Mouse (Mus musculus) left cerebral cortex, adult 18-20 months (tissue): ENCODE data around the gene Prkn. TPM values are rescaled to one million over a fixed set of nuclear protein-coding genes. Genes with fewer than 3 reads are reported as not detected.

Experiments
- DNase-seq, 2 experiments: peaks; one replicate each; pipeline ENCODE4 v3.0.0; 2021 to 2022; ENCODE audit warnings: low spot score in 2 of 2, mixed read lengths in 1 of 2
- total RNA-seq, 2 experiments: library from RNA; stranded (reverse); gene quantifications; 2 replicates each; pipeline ENCODE4 v1.2.3; 2021

Gene Prkn
- total RNA-seq, 2 experiments from 2014 or later = 16.1 TPM

DNA sequence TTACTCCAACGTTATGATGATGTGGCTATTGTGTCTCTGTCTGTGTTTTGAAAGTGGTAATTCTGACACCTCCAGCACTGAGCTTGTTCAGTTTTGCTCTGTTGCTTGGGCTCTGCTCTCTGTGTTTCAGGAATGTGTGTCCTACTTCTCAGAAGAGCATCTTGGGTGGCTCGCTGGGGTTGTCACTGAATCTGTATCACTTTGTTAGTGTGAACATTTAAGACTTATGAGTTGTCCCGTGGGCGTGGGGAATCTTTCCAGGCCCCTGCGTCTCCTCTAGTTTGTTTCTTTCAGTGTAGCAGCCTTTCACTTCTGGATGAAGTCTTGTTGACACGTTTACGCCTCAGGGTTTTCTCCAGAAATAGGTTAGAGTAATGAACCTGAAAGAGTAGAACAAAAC is 283.9 kb downstream of the Prkn start:
- peak in 1 of 2 experiments; percentile 43 for DNase-seq

DNA sequence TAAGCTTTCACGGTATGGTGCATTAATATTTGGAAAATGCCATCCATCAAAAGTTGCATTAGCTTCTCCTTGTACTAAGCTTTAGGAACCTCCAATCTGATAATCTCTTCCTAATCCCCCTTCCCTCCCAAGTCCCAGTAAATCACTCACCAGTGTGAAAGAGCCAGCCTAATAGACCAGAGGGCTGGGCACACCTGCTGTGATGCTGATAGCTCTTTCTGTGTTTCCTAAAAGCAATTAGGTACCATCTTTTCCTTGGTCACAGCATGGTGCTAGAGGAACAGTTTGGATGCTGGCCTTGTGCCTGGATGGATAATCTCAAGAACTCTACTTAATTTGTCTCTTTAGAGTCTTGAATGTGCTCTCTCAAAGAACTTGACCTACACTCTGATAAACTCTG is 287.0 kb downstream of the Prkn start:
- no peak for DNase-seq

DNA sequence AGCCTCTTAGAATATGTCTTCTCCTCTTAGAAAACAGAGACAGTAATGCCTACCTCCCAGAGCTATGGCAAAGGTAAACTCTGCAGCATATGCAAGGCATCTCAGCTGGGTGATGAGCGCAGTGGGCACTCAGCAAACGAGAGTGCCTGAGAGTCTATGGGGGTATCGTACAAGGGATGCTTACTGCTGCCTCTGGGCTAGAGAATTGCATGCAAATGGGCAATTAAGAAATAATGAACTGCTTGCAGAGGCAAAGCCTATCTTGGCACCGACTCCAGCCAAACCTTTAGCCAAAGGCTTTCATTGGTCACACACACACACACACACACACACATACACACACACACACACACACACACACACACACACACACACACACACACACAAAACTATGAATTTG is 290.7 kb downstream of the Prkn start:
- no peak for DNase-seq

DNA sequence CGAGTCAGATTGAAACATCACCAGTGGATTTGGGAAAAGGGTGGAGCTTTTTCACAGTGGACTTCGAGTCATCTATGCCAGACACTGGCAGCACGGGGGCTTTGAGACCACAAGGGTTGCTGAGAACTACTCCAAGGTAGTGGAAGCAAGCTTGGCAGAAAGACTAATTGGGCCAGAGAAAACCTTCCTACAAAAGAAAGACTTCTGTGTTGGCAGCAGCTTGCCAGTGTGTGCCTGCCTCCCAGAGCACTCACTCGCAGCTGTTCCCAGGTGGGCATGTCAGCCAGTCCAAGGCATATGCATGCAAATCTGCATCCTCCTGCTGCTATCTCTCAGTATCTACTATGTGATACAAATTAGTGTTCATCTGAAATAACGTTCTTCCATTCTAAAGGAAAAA is 302.1 kb downstream of the Prkn start:
- DNase-seq = peak; percentile 54 to 69

DNA sequence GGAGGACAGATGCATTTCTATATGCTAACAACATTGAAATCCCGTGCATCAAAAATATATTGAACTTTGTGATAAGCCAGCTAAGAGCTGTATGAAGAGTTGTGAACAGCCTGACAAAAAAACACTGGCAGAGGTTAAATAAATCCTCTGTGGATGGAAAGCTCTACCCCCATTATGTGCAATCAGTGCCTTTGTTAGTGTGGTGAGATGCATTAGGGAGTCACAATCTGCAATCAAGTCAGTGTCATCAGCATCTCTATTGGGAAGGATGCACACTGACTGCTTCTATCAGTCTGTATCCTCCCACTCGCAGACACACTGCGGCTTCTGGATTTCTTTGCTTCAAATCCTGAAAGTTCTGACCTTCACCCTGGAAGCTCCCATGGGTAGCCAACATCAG is 315.9 kb downstream of the Prkn start:
- DNase-seq = no peak

DNA sequence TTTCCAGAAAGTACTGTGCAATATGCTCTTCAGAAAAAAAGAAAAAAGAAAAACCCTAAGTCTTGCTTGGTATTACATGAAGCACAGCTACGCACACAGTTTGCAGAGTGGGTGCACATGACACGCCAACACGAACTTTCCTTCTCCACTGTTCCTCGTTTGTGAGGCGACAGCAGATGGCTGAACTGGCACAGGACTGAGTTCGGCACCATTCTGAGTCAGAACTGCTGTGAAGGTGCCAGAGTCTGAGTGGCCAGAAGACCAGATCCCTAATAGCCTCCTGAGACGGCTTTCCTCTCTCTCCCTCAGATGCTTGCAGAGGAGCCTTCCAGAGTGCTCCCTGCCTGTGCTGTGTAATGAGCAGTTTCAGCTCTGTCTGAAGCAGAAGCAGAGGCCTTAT is 317.4 kb downstream of the Prkn start:
- DNase-seq = peak; percentile 84 to 92

DNA sequence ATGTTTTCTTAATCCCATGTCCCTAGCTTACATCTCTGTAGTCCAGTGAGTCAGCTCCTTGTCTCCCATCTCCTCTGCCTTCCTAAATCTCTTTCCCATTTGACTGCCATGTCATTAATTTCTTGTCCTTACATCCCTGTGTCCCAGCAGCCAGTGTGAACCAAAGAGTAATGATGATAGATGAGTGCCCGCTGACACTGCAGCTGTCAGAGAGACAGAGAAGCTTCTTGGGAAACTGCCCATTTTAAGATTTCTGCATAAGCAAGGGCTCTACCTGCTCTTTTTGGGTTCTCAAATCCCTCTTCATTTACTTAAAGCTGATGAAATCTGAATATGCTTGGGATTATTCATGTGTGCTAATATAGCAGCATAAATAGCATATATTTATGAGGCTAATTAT is 321.3 kb downstream of the Prkn start:
- no peak for DNase-seq

DNA sequence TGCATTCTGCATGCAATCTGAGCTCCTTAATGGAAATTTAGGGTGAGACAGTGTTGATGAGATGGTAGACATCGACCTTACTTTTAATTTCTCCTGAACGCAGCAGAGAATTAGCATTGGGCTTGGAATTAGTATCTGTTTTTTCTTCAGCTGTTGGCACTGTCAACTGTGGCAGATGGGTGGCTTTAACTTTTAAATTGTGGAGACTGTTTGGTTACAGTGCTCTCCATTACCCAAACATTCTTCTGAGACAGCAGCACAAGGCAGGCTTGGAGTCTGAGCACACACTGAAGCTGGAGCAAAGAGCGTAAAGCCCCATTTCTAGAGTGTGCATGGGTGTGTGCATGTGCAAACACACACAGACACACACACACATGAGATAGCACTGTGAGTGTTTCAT is 322.6 kb downstream of the Prkn start:
- peak in 1 of 2 experiments; percentile 6 for DNase-seq

DNA sequence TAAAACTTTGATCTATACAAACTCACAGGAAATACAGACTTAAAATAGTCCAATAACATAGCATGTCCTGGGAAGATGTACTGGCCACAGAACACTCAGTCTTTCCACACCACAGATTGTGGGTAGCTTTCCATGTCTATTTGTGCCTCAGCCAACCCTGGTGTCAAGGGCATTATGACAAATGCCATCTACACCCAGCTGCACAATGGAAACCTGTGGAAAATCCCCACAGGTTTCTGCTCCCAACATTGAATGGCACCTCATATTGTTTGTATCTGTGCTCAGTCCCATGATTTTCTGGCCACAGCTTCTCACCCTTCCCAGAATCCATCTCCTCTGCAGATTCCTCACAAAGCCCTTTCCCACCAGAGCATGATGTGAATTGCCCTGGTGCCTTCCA is 347.2 kb downstream of the Prkn start:
- no peak for DNase-seq

DNA sequence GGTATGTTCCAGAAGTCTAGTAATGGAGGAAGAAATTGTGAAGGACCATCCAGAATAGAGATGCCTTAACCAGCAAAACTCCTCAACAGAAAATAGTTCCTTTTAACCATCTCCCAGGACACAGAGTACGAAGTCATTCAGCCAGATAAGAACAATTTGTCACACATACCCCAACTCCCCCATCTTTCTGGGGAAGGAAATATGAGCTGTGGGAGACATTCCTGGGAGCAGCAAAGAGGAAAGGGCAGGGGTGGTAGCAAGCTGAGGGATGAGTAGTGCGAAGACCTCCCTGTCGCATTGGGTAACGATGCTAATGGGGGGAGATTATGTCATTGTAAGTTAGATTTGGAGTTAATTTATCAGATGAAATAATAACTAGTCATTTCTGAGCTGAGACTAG is 348.3 kb downstream of the Prkn start:
- DNase-seq = no peak

DNA sequence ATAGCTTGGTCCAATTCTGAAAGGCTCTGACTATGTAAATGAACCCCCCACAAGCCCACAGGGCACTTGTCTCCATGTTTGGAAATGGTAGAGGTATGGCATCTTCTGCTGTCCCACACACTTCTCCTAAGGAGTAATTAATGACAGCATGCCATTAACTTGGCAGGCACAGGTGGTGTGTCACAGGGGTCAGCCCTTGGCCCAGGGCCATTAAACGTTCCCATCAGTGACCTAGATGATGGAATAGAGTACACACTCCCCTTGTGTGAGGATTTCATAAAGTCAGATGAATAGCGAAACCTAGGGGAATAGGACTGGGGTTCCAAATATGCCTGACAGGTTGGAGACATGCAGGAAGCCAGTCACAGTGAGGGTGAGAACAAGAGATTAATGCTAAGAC is 350.1 kb downstream of the Prkn start:
- no peak for DNase-seq

DNA sequence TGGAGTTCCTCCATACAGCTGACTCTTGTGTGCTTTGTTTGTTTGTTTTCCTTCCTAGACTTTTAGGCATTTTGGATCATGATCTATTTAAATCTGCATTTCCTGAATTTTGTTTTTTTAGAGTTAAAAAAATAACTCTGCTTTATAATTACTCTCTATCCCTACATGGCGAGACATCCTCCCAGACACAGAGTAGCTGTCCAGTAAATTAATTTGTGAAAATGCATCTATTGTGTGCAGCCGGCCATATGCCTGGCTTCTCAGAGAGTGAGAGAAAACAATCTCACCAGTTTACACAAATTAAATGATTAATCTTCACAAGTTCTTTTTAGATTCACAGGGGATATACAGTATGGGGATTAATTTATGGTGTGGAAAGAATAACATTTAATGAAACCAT is 357.9 kb downstream of the Prkn start:
- DNase-seq = no peak

DNA sequence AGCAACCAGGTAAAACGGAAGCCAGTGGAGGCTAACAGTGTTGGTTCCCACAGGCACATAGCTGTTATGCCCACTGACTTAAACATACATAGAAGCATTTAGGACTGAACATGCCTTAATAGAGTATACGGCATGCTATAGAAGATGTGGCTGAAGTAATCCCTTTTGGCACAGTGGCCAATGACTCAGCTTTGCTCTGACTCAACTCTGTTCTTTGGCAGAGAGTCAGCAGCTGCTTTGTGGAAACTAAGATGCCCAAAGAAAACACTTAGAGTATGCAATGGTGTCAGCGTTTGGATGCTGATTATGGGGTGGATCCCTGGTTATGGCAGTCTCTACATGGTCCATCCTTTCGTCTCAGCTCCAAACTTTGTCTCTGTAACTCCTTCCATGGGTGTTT is 368.9 kb downstream of the Prkn start:
- peak; percentile 57 to 60 for DNase-seq

DNA sequence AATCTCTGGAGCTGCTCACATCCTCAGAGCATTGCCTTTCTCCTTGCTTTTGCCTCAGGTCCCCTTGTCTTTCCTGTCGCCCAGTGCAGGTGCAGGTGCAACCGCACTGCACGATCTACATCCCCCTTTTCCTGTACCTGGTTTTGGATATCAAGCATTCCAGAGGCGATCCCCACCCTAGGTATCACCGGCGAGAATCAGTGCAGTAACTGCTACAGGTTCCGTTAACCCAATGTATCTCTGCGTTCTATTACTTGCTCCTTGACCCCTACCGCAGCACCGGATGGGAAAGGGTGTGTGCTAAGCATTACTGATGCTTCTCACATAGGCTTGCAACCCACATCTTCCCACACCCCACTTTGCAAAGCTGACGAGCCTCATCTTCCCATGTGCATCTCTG is 370.8 kb downstream of the Prkn start:
- peak in 1 of 2 experiments; percentile 33 for DNase-seq

DNA sequence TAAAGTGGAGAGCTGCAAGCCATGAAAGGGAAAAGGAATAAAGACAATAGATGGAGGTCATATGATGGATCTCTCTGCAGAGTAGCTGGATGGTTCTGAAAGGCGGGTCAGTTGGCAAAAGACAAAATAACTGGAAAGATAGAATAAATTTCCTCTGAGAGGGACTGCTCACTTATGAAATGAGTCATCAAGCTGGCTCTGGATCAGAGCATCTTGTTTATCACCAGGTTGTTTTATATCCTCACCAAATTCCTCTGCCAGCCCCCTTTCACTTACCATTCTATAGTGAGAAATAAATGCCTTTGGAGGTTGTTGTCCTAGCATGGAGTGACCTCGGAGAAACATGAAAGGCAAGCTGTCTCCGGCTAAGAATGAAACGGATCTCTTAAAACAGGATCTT is 371.4 kb downstream of the Prkn start:
- DNase-seq = no peak

DNA sequence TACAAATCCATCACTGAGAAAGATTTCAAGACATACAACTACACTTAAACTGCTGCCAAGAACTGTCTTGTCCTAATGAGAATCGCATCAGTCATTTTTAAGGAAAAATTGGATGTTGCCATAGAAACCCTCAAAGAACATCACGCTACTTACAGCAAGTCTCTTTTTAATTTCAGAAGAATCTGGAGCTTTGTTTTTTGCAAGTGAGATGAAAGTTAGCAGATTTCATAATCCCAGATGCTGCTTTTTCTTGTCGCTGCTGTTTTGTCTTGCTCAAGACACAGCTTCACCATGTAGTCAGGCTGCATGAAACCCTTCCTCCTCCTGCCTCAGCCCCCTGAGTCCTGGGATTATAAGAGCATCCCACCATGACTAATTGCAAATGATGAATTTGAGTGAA is 373.5 kb downstream of the Prkn start:
- DNase-seq = no peak

DNA sequence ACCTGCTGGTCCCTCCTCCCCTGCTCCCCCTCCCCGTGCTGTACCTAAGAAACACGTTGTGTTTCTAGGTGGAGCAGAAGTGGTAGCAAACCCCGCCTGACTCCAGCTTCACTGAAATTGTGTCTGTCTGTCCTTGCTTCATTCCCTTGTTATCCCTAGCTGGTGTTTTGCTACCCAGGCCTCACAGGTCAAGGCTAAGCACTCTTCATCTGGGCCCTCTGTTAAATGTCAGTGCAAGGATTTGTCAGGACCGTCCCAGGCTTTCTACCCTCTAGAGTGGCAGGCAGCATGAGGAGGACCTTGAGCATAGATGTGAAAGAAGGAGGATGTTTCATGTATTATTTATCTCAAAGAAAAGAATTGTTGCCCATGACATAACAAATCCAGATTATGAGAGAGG is 388.8 kb downstream of the Prkn start:
- DNase-seq = no peak

DNA sequence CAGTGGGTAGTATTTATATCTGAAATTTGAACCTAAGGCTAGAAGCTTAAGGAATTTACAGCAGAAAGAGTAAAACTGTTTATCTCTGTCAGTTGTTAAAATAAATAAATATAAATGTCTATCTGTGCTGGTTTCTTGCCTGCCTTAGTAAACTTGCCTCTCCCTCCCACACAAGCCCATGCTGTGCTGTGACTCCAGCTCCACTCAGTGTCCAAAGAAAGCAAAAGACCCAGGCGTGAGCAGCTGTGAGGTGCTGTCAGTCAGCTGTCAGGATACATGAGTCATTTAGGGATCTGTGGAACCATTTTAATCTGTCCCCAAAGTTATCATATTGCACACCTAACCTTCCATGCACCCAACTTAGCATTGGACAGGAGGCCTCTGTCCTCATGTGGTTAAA is 389.2 kb downstream of the Prkn start:
- no peak for DNase-seq

DNA sequence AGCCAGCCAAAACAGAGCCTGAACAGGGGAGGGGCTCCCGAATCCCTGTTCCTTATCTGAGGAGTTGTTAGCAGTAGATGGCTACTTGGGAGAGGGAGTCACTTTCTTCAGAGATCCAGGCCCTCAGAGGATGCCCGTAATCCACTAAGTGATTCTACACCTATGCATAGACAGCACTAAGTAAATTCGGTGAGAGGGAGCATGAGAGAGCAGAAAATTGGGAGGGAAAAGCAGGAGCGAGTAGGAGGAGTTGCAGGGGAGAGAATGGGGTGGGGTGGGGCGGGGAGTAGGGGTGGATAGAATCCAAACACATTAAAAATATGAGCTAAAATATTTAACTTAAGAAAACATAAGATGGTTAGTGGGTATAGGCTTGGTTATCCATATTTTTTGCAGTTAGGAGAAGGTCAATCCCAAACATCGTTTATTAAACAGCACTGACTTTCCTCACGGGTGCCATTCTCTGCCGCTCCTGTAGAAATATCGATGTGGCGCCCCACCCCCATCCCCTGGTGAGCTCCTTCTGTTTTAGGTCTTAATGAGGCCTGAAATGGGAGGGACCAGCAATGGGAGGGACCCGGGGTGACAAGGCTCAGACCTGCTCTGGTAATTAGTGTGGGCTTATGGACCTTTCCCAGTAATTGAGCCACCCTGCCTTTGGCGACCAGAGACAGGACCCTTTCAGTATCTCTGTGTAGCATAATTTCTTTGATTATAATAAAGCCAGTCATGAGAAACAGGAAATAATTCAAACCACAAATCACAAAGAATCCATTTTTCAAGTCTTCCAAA is 390.6 kb downstream of the Prkn start:
- DNase-seq = no peak

DNA sequence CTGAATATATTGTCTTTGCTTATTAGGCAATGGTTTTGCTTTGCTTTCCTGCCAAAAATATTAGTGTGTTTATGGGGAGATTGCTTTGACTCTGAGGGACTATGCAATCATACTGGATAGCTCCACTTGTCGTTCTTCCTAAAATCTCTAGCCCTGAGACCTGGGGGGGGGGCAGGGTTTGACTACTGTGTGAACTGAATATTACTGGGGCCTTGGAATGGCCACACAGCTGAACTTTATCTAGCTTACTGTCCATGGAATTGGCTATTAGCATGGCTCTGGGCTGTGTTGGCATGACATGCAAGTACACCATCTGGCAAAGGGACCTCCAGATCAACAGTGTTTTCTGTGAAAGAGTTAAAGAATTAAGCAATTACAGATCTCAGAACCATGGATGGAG is 395.1 kb downstream of the Prkn start:
- DNase-seq = no peak

DNA sequence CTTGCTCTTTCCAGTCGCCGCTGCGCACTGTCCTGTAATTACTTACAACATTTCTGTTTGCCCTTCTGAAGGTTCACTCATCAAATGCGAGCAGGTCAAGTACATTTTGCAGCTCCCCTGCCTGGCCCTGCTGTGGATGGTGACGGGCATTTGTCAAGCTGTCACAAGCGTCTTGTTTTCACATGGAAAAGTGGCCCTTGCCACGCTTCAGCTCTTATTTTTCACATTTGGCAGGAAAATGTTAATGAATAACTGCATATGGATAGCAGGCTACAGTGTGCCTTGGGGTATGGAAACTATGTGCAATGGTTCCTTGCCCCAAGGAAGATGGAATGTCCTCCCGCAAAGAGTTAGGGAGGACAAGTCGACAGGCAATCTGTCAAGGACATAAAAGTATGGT is 404.9 kb downstream of the Prkn start:
- DNase-seq = no peak

DNA sequence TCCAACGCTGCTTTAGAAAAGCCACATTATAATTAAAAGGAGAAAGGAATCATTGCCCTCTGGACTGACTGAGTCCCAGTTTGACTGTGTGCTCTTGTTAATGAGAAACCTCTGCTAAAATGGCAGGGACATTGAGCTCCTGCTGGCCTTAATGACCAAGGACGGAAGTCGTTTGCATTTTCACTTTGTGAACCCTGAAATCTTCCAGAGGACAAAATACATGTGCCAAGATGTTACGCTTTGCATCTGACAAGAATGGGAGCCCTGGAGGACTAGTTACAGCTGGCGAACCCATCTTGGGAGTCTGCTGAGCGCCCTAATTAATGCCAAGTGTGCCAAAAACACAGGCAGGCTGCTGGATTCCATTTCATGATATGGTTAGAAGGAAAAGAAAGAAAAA is 409.0 kb downstream of the Prkn start:
- no peak for DNase-seq

DNA sequence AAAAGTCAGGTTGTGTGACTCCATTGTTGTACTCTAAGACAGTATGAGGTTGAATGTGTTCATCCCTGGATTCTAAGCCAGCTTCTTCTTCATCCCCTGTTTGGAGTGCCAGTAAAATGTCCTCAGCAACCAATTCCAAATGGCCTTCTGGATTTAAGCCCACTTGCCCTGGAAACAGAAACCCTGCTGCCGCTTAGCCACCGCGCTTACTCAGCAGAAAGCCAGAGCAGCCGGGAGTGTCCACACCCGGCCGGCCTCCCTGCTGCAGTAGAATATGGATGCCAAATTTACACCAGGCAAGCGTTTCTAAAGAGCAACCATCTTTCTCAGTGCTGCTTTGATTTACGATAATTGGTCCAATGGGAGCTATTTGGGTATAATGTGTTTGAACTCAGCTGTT is 420.5 kb downstream of the Prkn start:
- no peak for DNase-seq

DNA sequence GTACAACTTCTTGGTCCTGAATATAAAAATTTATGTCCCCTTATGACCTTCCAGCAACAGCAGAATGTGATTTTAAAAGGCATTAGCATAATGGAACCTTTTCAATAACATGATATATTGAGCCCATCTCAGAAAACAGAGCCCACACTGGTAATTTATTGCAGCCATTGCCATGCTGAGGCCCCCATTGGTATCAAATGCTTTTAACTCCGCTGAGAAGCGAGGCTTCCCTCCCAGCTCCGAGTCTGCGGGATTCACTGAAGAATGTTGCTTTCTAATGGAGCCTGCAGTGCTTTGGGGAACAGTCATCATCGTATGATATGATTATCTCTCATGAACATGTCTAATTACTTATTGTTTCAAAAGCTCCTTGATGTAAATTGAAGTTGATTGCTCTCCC is 421.5 kb downstream of the Prkn start:
- no peak for DNase-seq
